Mouse (Mus musculus) lung, embryonic 14.5 days (tissue): Measurements from ENCODE around the gene Pnpla3. TPM values are rescaled to one million over a fixed set of nuclear protein-coding genes. Genes with fewer than 3 reads are reported as not detected.
"Not testable (repeated sequence)": the region's sequence is repeated elsewhere in the genome, so short reads cannot be mapped to it uniquely, and the experiment has no call there.

Experiments
- ATAC-seq: fragments of 200-750 bp; cut with Nextera tagmentation; 2 replicates; pipeline ENCODE4 v1.8.0; 2017; ENCODE audit warnings: mild to moderate bottlenecking, moderate TSS enrichment, moderate library complexity; ENCODE audit not compliant: insufficient read depth
- DNase-seq: peaks from one replicate; pipeline ENCODE4 v3.0.0-alpha.2; 2015
- H3K27ac ChIP-seq: fragments of 300-500 bp; sonication (generic); 2 replicates; pipeline ENCODE4 v1.5.1; 2014; ENCODE audit warnings: low read depth, mild to moderate bottlenecking, moderate library complexity
- H3K27me3 ChIP-seq: fragments of 300-500 bp; sonication (generic); 2 replicates; pipeline ENCODE4 v1.6.1; 2014; ENCODE audit warnings: low read length, control low read depth; ENCODE audit not compliant: insufficient read depth
- H3K36me3 ChIP-seq: fragments of 300-500 bp; sonication (generic); 2 replicates; pipeline ENCODE4 v1.6.1; 2014; ENCODE audit warnings: control low read depth; ENCODE audit not compliant: insufficient read depth
- H3K4me1 ChIP-seq: fragments of 300-500 bp; sonication (generic); 2 replicates; pipeline ENCODE4 v1.6.1; 2014; ENCODE audit warnings: antibody characterized with exemption, control low read depth; ENCODE audit not compliant: insufficient read depth
- H3K4me2 ChIP-seq: fragments of 300-500 bp; sonication (generic); 2 replicates; pipeline ENCODE4 v1.6.1; 2014; ENCODE audit warnings: mild to moderate bottlenecking
- H3K4me3 ChIP-seq: fragments of 300-500 bp; sonication (generic); 2 replicates; pipeline ENCODE4 v1.5.1; 2014; ENCODE audit warnings: low read depth, low read length
- H3K9ac ChIP-seq: fragments of 300-500 bp; sonication (generic); 2 replicates; pipeline ENCODE4 v1.6.1; 2014
- H3K9me3 ChIP-seq: fragments of 300-500 bp; sonication (generic); 2 replicates; pipeline ENCODE4 v1.6.1; 2016; ENCODE audit warnings: low read depth, low read length, control low read depth
- CTCF ChIP-seq: IDR thresholded peaks from 2 replicates; pipeline ENCODE4 v1.5.1; 2016; ENCODE audit warnings: antibody characterized with exemption, low read depth
- WGBS: fragments of 180-500 bp; shearing (Covaris S2); extraction: QIAGEN DNeasy Blood & Tissue Kit; methylation state at CpG from one replicate; pipeline ENCODE4 v1.1.7; 2014; 5-methylcytosine and 5-hydroxymethylcytosine counted together
- polyA plus RNA-seq: library from polyadenylated mRNA; unstranded; fragments of >200 nt; fragmentation: Nextera tagmentation; extraction: Ambion mirVana; gene quantifications from 2 replicates; pipeline ENCODE4 v1.2.1, GENCODE M21; 2014

Gene Pnpla3
- polyA plus RNA-seq, 1 experiment from 2014 or later: 0.41 TPM

DNA sequence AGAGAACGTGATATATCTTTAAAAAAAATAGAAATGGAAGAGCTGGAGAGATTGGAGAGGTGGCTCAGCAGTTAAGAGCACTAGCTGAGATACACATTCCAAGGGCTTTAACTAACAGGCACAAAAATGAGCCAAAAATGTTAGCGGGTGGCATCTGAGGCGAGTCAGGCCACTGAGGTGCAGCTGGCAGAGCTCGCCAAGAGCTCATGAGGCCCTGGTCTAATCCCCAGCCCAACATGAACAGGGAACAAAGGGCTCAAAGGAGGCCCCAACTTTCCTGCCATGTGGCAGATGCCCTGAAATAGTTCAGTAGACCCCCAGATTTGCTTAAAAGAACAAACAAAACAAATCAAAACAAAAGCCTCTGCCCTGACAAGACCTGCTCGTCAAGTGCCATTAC lies 26.7 kb upstream of the Pnpla3 start:
- H3K27me3 ChIP-seq: no peaks in the 10 kb centered on the region
- no peak overlapping the region for H3K4me2 ChIP-seq
- DNase-seq: peak; percentile 11
- no peak for ATAC-seq
- H3K9ac ChIP-seq: no peak overlapping the region
- 44% methylated on average over 5 of the region's 5 CpGs for WGBS
- no peaks in the 10 kb centered on the region for H3K9me3 ChIP-seq
- TF ChIP-seq CTCF: no peak
- no peaks in the 10 kb centered on the region for H3K36me3 ChIP-seq
- no peak overlapping the region for H3K27ac ChIP-seq
- H3K4me3 ChIP-seq: no peak overlapping the region
- H3K4me1 ChIP-seq: no peaks in the 10 kb centered on the region

GRCm38 (mm10) chr15:84156158-84156557 lies 11.5 kb upstream of the Pnpla3 start:
- ATAC-seq (no peak), DNase-seq (no peak)
- no peak overlapping the region for H3K27ac ChIP-seq
- no peak overlapping the region for H3K4me3 ChIP-seq
- H3K9me3 ChIP-seq: no peaks in the 10 kb centered on the region
- H3K27me3 ChIP-seq: no peaks in the 10 kb centered on the region
- H3K36me3 ChIP-seq: no peaks in the 10 kb centered on the region
- TF ChIP-seq CTCF: no peak
- H3K9ac ChIP-seq: no peak overlapping the region
- H3K4me2 ChIP-seq: no peak overlapping the region
- WGBS: 73% methylated on average over 2 of the region's 2 CpGs
- H3K4me1 ChIP-seq: no peaks in the 10 kb centered on the region

DNA sequence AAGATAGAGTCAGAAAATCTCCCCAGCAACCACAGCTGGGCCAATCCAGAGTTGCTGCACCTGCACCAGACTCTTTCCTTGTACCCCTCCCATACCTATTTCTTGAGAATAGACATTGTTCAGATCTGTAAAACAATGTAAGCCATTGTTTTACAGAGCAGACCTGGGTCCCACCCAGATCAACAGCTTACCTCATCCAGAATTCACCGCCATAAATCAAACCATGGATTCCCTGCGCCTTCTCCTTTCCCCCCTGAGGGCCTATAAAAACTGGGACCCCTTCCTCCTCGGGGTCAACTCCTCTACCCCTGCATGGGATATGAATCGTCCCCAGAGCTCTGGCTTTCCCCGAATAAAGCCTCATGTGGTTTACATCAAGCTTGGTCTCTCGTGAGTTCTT lies 10.1 kb upstream of the Pnpla3 start:
- H3K4me2 ChIP-seq, H3K4me1 ChIP-seq, H3K4me3 ChIP-seq, H3K36me3 ChIP-seq, ATAC-seq, H3K27ac ChIP-seq, H3K9ac ChIP-seq, DNase-seq, H3K9me3 ChIP-seq, H3K27me3 ChIP-seq: not testable (repeated sequence)
- WGBS: 84% methylated on average over 6 of the region's 6 CpGs

DNA sequence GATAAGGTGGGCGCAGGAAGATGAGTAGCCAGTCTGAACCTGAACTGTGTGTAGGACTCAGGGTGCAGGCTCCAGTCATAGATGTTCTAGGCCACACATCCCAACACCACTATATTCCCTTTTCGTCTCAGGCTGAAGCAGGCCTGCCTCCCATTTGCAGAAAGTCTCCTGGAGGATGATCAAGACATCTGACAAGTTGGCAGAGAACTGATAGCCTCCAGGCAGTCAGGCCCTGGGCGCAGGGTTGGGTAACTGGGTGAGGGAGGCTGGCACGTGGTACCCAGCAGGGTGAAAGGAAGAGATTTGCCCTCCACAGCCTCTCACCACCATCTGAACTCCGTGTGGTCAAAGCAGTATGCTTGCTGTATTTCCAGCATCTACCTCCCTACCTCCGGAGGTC lies 5.8 kb upstream of the Pnpla3 start:
- no peaks in the 10 kb centered on the region for H3K9me3 ChIP-seq
- ATAC-seq: no peak
- H3K27ac ChIP-seq: no peak overlapping the region
- 81% methylated on average over 6 of the region's 6 CpGs for WGBS
- H3K27me3 ChIP-seq: no peaks in the 10 kb centered on the region
- no peak overlapping the region for H3K9ac ChIP-seq
- no peaks in the 10 kb centered on the region for H3K4me1 ChIP-seq
- H3K4me2 ChIP-seq: no peak overlapping the region
- no peak for DNase-seq
- no peaks in the 10 kb centered on the region for H3K36me3 ChIP-seq
- no peak overlapping the region for H3K4me3 ChIP-seq
- TF ChIP-seq CTCF: no peak

DNA sequence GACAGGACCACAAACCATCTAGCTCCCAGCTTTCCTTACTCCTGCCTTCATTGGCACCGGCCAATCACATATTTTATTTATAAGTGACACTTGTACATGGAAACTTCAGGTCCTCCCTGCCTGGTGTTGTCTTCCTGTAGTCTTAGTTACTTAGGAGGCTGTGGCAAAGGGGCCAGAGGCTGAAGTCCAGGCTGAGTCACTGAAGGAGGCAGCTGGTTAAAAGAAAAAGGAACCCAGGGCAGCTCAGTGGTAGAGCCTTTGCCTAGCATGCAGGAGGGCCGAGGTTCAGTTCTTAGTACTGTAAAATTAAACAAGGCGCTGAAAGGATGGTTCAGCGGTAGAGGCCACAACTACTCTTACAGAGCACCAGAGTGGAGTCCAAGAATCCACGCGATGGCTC lies 819 bp upstream of the Pnpla3 start:
- no peak for TF ChIP-seq CTCF
- no peak overlapping the region for H3K4me3 ChIP-seq
- H3K4me2 ChIP-seq: no peak overlapping the region; the same call in 1 of the 2 replicates
- H3K27me3 ChIP-seq: peaks cover 17% of the 10 kb centered on the region; the same call in 1 of the 2 replicates
- no peak for DNase-seq
- H3K4me1 ChIP-seq: no peaks in the 10 kb centered on the region; the same call in 1 of the 2 replicates
- WGBS: 65% methylated on average over 6 of the region's 6 CpGs
- no peak for ATAC-seq
- no peak overlapping the region for H3K27ac ChIP-seq
- H3K9me3 ChIP-seq: no peaks in the 10 kb centered on the region
- H3K9ac ChIP-seq: no peak overlapping the region
- no peaks in the 10 kb centered on the region for H3K36me3 ChIP-seq

DNA sequence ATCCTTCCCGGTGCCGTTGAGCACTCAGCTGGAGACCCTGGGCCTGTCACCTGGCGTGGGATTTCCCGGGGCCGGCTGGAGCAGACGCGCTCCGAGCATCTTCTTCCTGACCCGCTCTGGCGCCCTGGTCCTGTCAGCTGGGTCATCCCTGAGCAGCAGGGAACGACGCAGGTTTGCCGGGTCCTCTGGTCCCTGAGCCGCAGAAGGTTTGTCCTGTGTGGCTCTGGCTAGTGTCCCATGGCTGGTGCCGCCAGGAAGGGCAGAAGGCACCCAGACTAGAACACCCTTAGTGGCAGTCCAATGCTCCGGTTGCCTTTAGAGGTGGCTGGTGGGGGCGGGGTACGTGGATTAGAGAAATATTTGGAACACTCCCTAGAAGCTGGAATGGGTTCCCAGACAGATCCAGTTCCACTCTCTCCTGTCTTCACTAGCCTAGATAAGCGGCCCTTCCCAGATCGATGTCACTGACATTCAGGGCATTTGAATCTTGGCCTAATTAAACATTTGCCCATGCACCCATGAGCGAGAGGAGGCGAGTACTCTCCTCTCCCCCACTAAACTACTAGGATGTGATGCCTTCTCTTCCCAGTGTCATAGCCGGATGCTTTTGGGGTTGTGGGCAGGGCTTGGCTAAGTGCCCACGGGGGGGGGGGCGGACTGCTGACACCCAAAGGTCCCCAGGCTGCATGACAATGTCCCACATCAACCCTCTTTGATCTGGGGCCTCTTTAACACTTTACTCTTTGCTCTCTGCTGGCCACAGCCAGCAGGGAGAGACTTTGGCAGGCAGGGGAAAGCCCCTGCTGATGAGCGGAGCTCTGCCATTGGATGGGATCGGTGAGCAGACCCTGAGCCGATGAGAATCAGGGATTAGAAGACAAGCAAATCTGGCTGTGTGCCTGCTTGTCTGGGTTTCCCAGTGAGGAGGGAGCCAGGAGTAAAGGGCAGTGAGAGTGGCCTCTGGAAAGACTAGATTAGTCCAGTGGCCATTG lies 829 bp downstream of the Pnpla3 start:
- DNase-seq: peak; percentile 74
- ATAC-seq: peak; percentile 53
- no peaks in the 10 kb centered on the region; the same call in 1 of the 2 replicates for H3K4me1 ChIP-seq
- peak overlapping the region; percentile 48 for H3K4me3 ChIP-seq
- WGBS: 1% methylated on average over 28 of the region's 28 CpGs
- H3K36me3 ChIP-seq: no peaks in the 10 kb centered on the region
- H3K27me3 ChIP-seq: peaks cover 17% of the 10 kb centered on the region; the same call in 1 of the 2 replicates
- peak overlapping the region; percentile 33; the same call in 1 of the 2 replicates for H3K9ac ChIP-seq
- no peak overlapping the region for H3K27ac ChIP-seq
- no peak for TF ChIP-seq CTCF
- peak overlapping the region; percentile 95 for H3K4me2 ChIP-seq
- no peaks in the 10 kb centered on the region for H3K9me3 ChIP-seq

- ATAC-seq (no peak), DNase-seq (no peak)
- 56% methylated on average over 1 of the region's 1 CpGs for WGBS
- H3K27me3 ChIP-seq: peaks cover 17% of the 10 kb centered on the region; the same call in 1 of the 2 replicates
- no peaks in the 10 kb centered on the region; the same call in 1 of the 2 replicates for H3K4me1 ChIP-seq
- TF ChIP-seq CTCF: no peak
- H3K36me3 ChIP-seq: no peaks in the 10 kb centered on the region
- no peak overlapping the region for H3K4me3 ChIP-seq
- H3K9ac ChIP-seq: no peak overlapping the region
- no peak overlapping the region for H3K27ac ChIP-seq
- no peak overlapping the region for H3K4me2 ChIP-seq
- no peaks in the 10 kb centered on the region for H3K9me3 ChIP-seq
Observed at GRCm38 (mm10) chr15:84169511-84169910, 1.9 kb downstream of the Pnpla3 start.
